Mouse (Mus musculus) ES-Bruce4 (cell line): ENCODE data around the gene Foxo4.

Experiments used
- CTCF ChIP-seq: IDR thresholded peaks from one replicate; pipeline ENCODE4 v1.8.1; 2011; ENCODE audit warnings: low read depth, low read length
- EP300 ChIP-seq: IDR thresholded peaks from 2 replicates; pipeline ENCODE4 v1.6.1; 2011; ENCODE audit warnings: low read depth, low read length; ENCODE audit not compliant: insufficient read depth
- POLR2A ChIP-seq: IDR thresholded peaks from one replicate; pipeline ENCODE4 v1.8.1; 2011; ENCODE audit warnings: low read length; ENCODE audit not compliant: insufficient read depth

- TF ChIP-seq CTCF (no peak), POLR2A (no peak), EP300 (no peak)
Measured at GRCm38 (mm10) chrX:101290111-101290510, 35.8 kb downstream of the Foxo4 start.
